Mouse (Mus musculus): ENCODE data around the gene Agps. TPM values are rescaled to one million over a fixed set of nuclear protein-coding genes. Genes with fewer than 3 reads are reported as not detected.

Agps gene
- 32.8 and 32.9 TPM in 2 replicates for polyA plus RNA-seq (2015; fragmentation: Nextera tagmentation; extraction: Ambion mirVana)

DNA sequence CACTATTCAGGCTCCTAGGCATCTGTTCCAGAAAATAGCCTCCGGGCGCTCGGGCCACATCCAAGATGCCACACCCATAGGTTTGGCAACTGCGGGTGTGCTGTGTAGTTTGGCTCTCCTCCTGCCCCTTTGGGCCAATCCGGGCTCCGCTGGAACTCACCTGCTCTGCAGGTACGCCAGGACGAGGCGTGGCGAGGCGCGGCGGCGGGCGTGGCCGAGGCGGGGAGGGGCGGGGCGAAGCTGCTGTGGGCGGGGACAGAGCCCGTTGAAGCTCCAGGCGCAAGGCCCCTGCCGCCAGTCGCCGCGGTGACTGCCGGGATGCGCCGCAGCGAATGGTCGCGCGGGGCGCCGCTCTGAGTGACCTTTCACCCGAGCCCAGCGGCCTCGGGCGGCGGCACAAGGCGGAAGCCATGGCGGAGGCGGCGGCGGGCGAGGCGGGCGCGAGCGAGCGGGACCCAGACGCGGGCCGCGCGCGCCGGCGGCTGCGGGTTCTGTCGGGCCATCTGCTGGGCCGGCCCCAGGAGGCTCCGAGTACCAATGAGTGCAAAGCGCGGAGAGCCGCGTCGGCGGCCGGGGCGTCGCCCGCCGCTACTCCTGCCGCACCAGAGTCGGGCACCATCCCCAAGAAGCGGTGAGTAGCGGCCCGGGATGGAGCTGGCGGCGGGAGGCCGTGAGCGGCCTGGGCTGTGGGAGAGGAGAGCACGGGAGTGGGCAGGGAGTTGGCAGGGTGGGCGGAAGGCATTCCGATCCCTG is at the start of gene Agps:
TSS of gene Agps (plus strand) at position 297 of the 753 bp plus-strand sequence.
- Histone ChIP-seq H3K27me3 (no peaks in the 10 kb centered on the region), H3K4me3 (peak within 1 kb of the TSS; percentile 91), H3K36me3 (no peaks in the 10 kb centered on the region), H3K27ac (peak within 1 kb of the TSS; percentile 86), H3K4me2 (peak within 1 kb of the TSS; percentile 84), H3K9me3 (no peaks in the 10 kb centered on the region), H3K4me1 (replicated peaks) (peaks cover 26% of the 10 kb centered on the region), H3K9ac (peak within 1 kb of the TSS; percentile 92)
- WGBS: under 1% methylated on average over 61 of the region's 86 CpGs
- ATAC-seq (ENCODE audit: low FRiP score): peak; percentile 95

DNA sequence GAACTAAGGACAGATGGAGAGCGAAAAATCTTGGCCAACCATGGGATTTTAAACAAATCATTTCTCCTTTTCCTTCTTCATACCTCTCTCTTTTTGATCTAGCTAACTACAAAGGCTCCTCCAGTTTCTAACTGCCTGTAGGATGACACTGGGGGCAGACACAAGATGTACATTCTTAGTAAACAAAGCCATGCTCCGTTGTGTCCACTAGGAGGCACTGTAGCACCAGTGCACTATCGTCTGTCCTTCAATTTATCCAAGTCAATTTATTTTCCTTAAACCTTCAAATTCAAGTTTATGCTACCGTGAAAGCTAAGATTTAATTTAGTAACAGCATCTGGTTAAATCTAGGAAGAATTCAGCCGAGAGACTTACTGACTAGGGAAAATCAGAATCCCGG is 45.9 kb upstream of the Agps start:
- Histone ChIP-seq H3K27me3 (0 out of 2 replicates have a peak, but pooled peaks cover 2% of the 10 kb centered on the region), H3K9me3 (no peaks in the 10 kb centered on the region), H3K27ac (no peak overlapping the region), H3K4me2 (no peak overlapping the region), H3K9ac (no peak overlapping the region), H3K4me1 (replicated peaks) (peaks cover 3% of the 10 kb centered on the region; the same call in 1 of the 2 replicates), H3K4me3 (no peak overlapping the region), H3K36me3 (no peaks in the 10 kb centered on the region)
- 13% methylated on average over 6 of the region's 6 CpGs for WGBS
- ATAC-seq (ENCODE audit: low FRiP score): no peak

DNA sequence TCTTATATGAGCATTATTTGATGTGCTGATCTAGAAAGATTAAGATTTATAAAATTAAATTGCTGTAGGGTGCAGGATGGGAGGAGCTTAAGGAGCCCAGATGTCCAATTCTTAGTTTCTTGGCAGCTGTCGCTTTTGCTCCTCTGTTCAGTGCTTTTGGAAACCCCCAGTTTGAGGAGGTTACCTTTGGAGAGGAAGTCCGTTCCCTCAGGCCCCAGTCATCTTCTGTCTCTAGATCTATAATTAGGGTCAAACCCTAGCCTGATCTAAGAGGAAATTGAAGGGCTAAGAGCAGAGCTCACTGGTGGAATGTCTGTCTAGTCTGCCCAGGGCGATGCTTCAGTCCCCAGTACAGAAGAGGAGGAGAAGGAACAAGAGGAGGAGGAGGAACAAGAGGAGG is 43.5 kb upstream of the Agps start:
- no peak overlapping the region for H3K4me3 ChIP-seq
- 79% methylated on average over 3 of the region's 3 CpGs for WGBS

DNA sequence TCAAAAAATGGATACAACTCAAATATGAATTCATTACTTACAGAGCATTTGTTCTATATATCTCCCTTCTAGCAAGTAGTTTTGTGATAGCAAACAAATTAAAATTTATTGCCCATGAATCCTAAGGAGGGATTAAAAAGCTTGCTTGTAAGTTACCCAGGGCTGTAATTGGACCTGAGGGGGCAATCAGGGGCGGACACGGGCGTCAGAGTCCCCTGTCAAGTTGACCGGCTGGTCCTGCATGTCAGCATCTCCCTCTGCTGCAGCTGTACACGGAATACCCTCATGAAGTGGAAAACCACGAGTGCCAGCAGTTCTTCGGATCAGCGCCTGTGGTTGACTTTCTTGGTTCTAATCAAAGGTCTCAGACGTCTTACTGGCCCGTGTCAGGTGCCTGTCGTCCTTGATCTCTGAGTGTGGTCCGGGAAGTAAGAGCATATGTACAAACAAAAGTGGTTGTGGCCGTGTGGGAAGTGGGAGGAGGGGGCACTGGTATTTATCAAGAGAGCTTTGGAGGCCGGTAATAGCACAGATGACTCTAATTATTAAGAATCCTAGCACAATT is 41.9 kb upstream of the Agps start:
- peaks cover 3% of the 10 kb centered on the region; the same call in 1 of the 2 replicates for H3K4me1 ChIP-seq (replicated peaks)
- H3K36me3 ChIP-seq: no peaks in the 10 kb centered on the region
- no peak for ATAC-seq (ENCODE audit: low FRiP score)
- H3K9me3 ChIP-seq: no peaks in the 10 kb centered on the region
- no peak overlapping the region for H3K4me2 ChIP-seq
- WGBS: 58% methylated on average over 14 of the region's 14 CpGs
- 0 out of 2 replicates have a peak, but pooled peaks cover 2% of the 10 kb centered on the region for H3K27me3 ChIP-seq
- no peak overlapping the region for H3K9ac ChIP-seq
- H3K27ac ChIP-seq: no peak overlapping the region
- no peak overlapping the region for H3K4me3 ChIP-seq

More for the DNA sequence above, 43.5 kb upstream of the Agps start:
- Histone ChIP-seq H3K4me1 (replicated peaks) (peaks cover 3% of the 10 kb centered on the region; the same call in 1 of the 2 replicates), H3K36me3 (no peaks in the 10 kb centered on the region), H3K4me2 (no peak overlapping the region), H3K9ac (no peak overlapping the region), H3K9me3 (no peaks in the 10 kb centered on the region), H3K27ac (no peak overlapping the region), H3K27me3 (0 out of 2 replicates have a peak, but pooled peaks cover 2% of the 10 kb centered on the region)
- ATAC-seq (ENCODE audit: low FRiP score): no peak

DNA sequence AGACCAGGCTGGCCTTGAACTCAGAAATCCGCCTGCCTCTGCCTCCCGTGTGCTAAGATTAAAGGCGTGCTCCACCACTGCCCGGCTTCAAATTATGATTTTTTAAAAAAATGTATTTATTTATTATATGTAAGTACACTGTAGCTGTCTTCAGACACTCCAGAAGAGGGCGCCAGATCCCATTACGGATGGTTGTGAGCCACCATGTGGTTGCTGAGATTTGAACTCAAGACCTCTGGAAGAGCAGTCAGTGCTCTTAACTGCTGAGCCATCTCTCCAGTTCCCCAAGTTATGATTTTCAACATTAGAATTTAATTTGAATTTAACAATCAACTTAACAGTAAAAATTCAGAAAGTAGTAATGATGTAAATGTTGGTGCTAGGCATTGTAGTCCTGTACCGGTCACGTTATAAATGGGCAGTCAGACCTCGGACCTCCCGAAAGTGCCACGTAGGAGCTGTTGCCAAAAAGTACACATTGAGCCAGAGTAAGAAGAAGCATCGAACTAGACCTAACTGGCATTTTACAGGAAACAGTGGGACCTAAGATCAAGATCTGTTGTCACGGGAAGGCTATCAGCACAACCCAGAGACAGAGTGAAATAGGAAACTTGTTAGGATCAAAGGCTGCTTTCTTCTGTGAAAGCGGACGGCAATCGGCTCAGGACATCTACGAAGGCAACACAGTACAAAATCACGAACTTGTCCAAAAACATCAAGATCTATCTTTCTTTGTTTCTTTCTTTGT is 40.2 kb upstream of the Agps start:
- H3K4me2 ChIP-seq: no peak overlapping the region
- H3K4me3 ChIP-seq: no peak overlapping the region
- no peaks in the 10 kb centered on the region for H3K36me3 ChIP-seq
- no peak overlapping the region for H3K9ac ChIP-seq
- no peak overlapping the region for H3K27ac ChIP-seq
- H3K9me3 ChIP-seq: no peaks in the 10 kb centered on the region
- H3K4me1 ChIP-seq (replicated peaks): peaks cover 3% of the 10 kb centered on the region; the same call in 1 of the 2 replicates
- 83% methylated on average over 18 of the region's 18 CpGs for WGBS
- no peak for ATAC-seq (ENCODE audit: low FRiP score)
- 0 out of 2 replicates have a peak, but pooled peaks cover 2% of the 10 kb centered on the region for H3K27me3 ChIP-seq

DNA sequence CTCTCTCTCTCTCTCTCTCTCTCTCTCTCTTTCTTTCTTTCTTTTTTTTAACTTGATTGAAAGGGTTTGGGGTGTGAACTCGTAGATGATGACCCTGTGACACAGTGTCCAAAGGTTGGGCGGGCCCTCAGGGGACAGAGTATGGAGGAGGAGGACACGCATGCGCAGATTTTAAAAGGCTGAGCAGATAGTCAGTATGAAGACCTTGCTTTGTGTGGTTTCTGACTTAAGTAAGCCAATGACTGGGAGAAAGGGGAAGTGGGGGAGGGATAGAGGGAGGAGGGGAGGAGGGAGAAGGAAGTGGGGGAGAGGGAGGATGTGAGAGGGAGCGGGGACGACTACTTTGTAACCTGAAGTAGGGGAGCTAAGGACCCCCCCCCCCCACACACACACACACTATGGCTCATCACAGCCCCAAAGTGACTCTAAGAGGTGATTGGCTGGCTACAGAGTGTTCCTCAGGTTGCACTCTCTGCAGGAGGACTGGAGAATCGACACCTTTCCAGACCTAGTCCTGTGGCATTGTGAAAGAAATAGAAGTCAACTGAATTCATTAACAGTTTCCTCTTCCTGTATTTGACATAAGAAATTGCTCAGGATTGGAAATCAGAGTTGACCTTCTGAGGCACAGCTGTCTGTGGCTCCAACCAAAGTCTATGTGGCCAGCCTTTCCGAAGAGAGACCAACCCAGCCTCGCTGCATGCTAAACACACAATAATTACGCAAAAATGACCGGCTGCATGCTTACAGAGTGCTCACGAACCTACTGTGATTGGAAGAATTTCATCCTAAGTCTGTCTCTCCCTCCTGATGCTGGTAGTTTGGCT is 39.4 kb upstream of the Agps start:
- H3K4me3 ChIP-seq: no peak overlapping the region
- no peak overlapping the region for H3K9ac ChIP-seq
- no peak overlapping the region for H3K4me2 ChIP-seq
- no peaks in the 10 kb centered on the region for H3K9me3 ChIP-seq
- H3K27ac ChIP-seq: no peak overlapping the region
- no peak for ATAC-seq (ENCODE audit: low FRiP score)
- H3K4me1 ChIP-seq (replicated peaks): peaks cover 3% of the 10 kb centered on the region; the same call in 1 of the 2 replicates
- 0 out of 2 replicates have a peak, but pooled peaks cover 2% of the 10 kb centered on the region for H3K27me3 ChIP-seq
- WGBS: 64% methylated on average over 12 of the region's 12 CpGs
- H3K36me3 ChIP-seq: no peaks in the 10 kb centered on the region

DNA sequence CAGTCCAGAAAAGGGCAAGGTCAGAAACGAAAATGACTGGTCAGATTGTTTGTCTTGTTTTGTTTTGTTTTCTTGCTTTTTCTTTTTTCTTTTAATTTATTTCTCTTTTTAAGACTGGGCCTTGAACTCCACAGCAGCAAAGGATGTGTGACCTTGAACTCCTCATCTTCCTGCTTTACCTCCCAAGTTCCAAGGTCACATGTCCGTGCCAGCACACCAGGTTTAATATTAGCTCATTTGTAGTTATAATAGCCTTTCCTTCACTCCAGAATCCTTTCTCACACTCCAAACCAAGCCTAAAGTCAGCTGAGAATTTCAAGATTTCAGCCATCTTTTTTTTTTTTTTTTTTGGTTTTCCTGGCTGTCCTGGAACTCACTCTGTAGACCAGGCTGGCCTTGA is 35.8 kb upstream of the Agps start:
- Histone ChIP-seq H3K27ac (no peak overlapping the region), H3K9ac (no peak overlapping the region), H3K27me3 (no peaks in the 10 kb centered on the region), H3K9me3 (no peaks in the 10 kb centered on the region), H3K4me1 (replicated peaks) (no peaks in the 10 kb centered on the region), H3K4me2 (no peak overlapping the region), H3K36me3 (no peaks in the 10 kb centered on the region), H3K4me3 (no peak overlapping the region)
- ATAC-seq (ENCODE audit: low FRiP score): no peak
- 81% methylated on average over 2 of the region's 2 CpGs for WGBS

DNA sequence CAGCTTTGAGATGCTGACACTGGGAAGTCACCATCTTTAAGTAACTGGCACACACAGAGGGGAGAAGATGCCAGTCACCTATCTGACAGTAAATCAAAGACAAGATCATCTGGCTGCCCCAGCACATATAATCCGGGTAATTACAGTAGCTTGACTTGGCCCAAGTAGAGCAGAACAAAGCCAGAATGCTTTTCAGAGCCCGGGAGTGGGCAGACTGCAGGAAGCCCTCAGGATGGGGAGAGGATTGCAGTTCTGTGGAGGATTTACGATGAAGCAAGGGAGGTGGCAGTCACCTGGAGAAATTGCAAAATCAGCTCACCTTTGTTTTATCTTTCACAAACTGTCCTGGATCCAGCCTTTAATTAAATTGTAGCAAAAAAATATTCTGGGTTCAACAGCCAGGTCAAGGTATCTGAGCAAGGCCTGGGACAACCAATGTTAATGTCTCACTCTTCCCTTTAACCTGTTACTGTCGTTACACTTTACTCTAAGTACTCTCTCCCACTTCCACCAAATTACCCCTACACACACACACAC is 33.5 kb upstream of the Agps start:
- H3K9ac ChIP-seq: no peak overlapping the region
- H3K27me3 ChIP-seq: no peaks in the 10 kb centered on the region
- 59% methylated on average over 4 of the region's 4 CpGs for WGBS
- no peak overlapping the region for H3K4me3 ChIP-seq
- no peaks in the 10 kb centered on the region for H3K36me3 ChIP-seq
- H3K4me1 ChIP-seq (replicated peaks): no peaks in the 10 kb centered on the region
- H3K9me3 ChIP-seq: no peaks in the 10 kb centered on the region
- ATAC-seq (ENCODE audit: low FRiP score): no peak
- no peak overlapping the region for H3K27ac ChIP-seq
- no peak overlapping the region for H3K4me2 ChIP-seq

DNA sequence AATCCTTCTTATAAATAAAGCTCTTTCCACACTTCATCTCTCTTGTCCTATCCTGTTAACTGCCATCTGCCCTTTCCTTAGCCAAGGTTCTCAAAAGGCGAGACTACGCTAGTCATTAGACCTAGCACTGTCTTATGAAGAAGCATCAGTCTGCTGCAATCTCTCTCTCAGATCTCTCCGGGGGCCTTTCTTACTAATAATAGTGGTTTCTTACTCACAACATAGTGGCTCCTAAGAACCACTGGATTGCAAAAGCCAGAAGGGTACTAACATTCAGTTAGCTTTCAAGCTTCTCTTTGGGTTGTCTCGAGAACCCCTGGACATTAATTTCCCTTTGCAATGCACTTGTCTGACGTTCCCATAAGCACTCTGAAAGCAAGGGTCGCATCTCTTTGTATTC is 26.2 kb upstream of the Agps start:
- ATAC-seq (ENCODE audit: low FRiP score): no peak
- Histone ChIP-seq H3K36me3 (no peaks in the 10 kb centered on the region), H3K9me3 (no peaks in the 10 kb centered on the region), H3K4me1 (replicated peaks) (no peaks in the 10 kb centered on the region), H3K27me3 (no peaks in the 10 kb centered on the region), H3K4me2 (no peak overlapping the region), H3K9ac (no peak overlapping the region), H3K4me3 (no peak overlapping the region), H3K27ac (no peak overlapping the region)
- 91% methylated on average over 6 of the region's 6 CpGs for WGBS

DNA sequence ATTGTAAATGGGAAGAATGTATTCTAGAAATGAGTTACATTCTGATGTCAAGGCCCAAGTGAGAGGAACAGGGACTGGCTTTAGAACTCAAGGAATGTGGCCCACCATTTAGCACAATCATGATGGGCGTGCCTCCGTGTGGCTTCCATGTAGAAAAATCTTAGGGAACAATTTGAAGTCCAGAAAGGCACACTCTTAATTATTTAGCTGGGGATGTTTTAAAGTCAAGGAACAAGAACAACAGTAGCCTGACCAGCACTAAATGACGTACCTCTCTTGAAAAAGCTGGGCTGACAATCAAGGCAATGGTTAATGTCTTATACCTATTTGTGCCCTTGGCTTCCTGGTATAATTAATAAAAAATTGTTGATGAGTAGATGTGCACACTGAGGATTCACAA is 25.1 kb upstream of the Agps start:
- ATAC-seq (ENCODE audit: low FRiP score): no peak
- Histone ChIP-seq H3K36me3 (no peaks in the 10 kb centered on the region), H3K9me3 (no peaks in the 10 kb centered on the region), H3K4me3 (no peak overlapping the region), H3K27me3 (no peaks in the 10 kb centered on the region), H3K4me1 (replicated peaks) (no peaks in the 10 kb centered on the region), H3K9ac (no peak overlapping the region), H3K4me2 (no peak overlapping the region), H3K27ac (no peak overlapping the region)
- 100% methylated on average over 3 of the region's 3 CpGs for WGBS

DNA sequence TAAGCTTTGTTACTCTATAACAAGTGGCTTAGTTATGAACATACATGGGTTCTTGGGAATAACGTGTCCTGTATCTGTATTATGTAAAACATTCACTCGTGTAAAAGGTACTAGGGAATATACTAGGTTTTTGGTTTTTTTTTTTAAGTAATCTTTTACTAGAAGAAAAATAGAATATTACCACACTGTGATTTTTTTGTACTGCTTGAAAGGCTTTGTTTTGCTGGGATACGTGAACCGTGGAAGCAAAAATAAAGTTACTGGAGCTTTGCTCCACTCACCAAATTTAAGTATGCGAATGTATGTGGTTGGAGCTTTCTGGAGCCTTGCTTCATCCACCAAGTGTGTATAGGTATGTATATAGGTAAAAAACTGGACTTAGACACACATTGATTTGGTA is 24.5 kb upstream of the Agps start:
- Histone ChIP-seq H3K27ac (no peak overlapping the region), H3K9me3 (no peaks in the 10 kb centered on the region), H3K4me2 (no peak overlapping the region), H3K27me3 (no peaks in the 10 kb centered on the region), H3K4me1 (replicated peaks) (no peaks in the 10 kb centered on the region), H3K36me3 (no peaks in the 10 kb centered on the region), H3K9ac (no peak overlapping the region), H3K4me3 (no peak overlapping the region)
- WGBS: 95% methylated on average over 5 of the region's 5 CpGs
- ATAC-seq (ENCODE audit: low FRiP score): no peak

Measured in hindbrain, embryonic 13.5 days (tissue).